Mouse (Mus musculus) testis, adult 2 months (tissue): ENCODE results near the gene Plekhn1.

ENCODE experiments used
- CTCF ChIP-seq: fragments of 200-500 bp; IDR thresholded peaks from 2 replicates; pipeline ENCODE4 v1.5.1; 2012; ENCODE audit warnings: low read depth, mild to moderate bottlenecking, inconsistent platforms, low read length, moderate library complexity; ENCODE audit not compliant: control insufficient read depth, insufficient read depth, insufficient replicate concordance
- POLR2A ChIP-seq: fragments of 200-500 bp; IDR thresholded peaks from 2 replicates; pipeline ENCODE4 v1.6.1; 2012; ENCODE audit warnings: low read depth, mild to moderate bottlenecking, inconsistent platforms, low read length, moderate library complexity; ENCODE audit not compliant: control insufficient read depth

DNA sequence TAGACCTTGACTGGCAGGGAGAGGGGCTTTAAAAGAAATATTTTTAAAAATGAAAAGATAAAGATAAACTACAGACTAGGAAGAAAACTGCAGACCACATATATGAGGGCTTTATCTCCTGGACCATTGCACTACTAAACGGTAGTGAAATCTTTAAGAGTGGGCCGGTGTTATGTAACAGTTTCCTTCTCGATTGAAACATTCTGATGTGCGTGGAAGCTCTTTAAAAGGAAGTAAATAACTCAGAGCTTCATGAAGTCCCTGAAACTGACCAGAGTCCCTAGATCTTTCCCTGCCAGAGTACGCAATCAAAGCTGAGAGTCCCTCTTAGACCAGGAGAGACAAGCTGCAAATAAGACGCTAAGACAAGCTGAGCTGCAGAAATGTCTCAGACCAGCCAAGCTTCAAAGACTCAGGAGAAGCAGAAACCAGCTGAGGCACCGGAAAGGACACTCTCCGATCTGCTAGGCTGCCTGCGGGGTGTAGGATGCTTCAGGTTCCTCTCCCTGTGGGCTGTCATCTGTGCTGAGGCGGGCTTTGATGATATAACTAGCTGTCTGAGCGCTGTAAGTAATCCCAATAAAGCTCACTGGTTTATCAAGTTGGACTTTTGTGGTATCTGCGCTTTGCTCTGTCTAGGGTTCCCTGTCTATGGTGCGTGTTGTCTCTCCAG lies 24.6 kb downstream of the Plekhn1 start:
- TF ChIP-seq CTCF (no peak), POLR2A (no peak)
